18 mouse cellular contexts compared by ENCODE assay signal in genomic region chr7:80971419-80971818, GRCm38 (mm10).
"Had no signal": no experiment of that assay in that cellular context is flagged by ENCODE, and none has a peak within 500 bp of the region (broad histone marks: within the 10 kb centered on the region; RNA-seq: fewer than 3 reads in every experiment).

No protein-coding gene starts in this region.

- H3K27me3 ChIP-seq: liver, embryonic 13.5 days; midbrain, embryonic 13.5 days; neural tube, embryonic 13.5 days; stomach, embryonic 15.5 days had no signal

- H3K9me3 ChIP-seq: liver, embryonic 13.5 days; midbrain, embryonic 13.5 days; stomach, embryonic 15.5 days had no signal

- DNase-seq: layer of hippocampus, postnatal 36 days; liver, embryonic 13.5 days; lung, embryonic 14.5 days; right cerebral cortex, postnatal 14 days; right cerebral cortex, postnatal 4 days; spleen, adult 18-20 months; thymus, postnatal 25 days had no signal

- H3K9ac ChIP-seq: liver, embryonic 13.5 days; lung, embryonic 14.5 days; midbrain, embryonic 13.5 days; neural tube, embryonic 13.5 days; stomach, embryonic 15.5 days had no signal

- H3K4me2 ChIP-seq: liver, embryonic 13.5 days; lung, embryonic 14.5 days; midbrain, embryonic 13.5 days; neural tube, embryonic 13.5 days; stomach, embryonic 15.5 days had no signal

- H3K4me3 ChIP-seq: left cerebral cortex, adult 2 months; liver, embryonic 13.5 days; midbrain, embryonic 13.5 days; myocyte; neural tube, embryonic 13.5 days; stomach, embryonic 15.5 days had no signal

- H3K27ac ChIP-seq: hindbrain, postnatal 0 days; kidney, postnatal 0 days; left cerebral cortex, adult 2 months; macrophage; midbrain, embryonic 13.5 days; neural tube, embryonic 13.5 days; stomach, embryonic 15.5 days had no signal

- ATAC-seq: hindbrain, postnatal 0 days; inflammation-experienced regulatory T-cells, adult 6 months; lung, postnatal 0 days; midbrain, embryonic 13.5 days; midbrain, embryonic 16.5 days had no signal

- H3K4me1 ChIP-seq: liver, embryonic 13.5 days; midbrain, embryonic 13.5 days; neural tube, embryonic 13.5 days; stomach, embryonic 15.5 days had no signal

- H3K36me3 ChIP-seq: liver, embryonic 13.5 days; midbrain, embryonic 13.5 days; neural tube, embryonic 13.5 days; stomach, embryonic 15.5 days had no signal
